Mouse (Mus musculus): ENCODE results near the gene Ndufa13.
"Not testable (repeated sequence)": the region's sequence is repeated elsewhere in the genome, so short reads cannot be mapped to it uniquely, and the experiment has no call there.

Gene Ndufa13

GRCm38 (mm10) chr8:69902163-69903062 is at the start of gene Ndufa13, which contains the start of the genes Tssk6 and Yjefn3:
Gene Ndufa13 (minus strand): TSS chr8:69902558.
Gene Tssk6 (plus strand): TSS chr8:69902184.
Gene Yjefn3 (minus strand): TSS chr8:69902712.
- DNase-seq (ENCODE audit: extremely low spot score, low spot score), result peak; percentile 64

GRCm38 (mm10) chr8:69950300-69950699 is 47.9 kb upstream of the Ndufa13 start:
- DNase-seq (ENCODE audit: extremely low spot score, low spot score), result no peak

GRCm38 (mm10) chr8:69942495-69942894 is 40.1 kb upstream of the Ndufa13 start:
- not testable (repeated sequence) for DNase-seq (ENCODE audit: extremely low spot score, low spot score)

- no peak for DNase-seq (ENCODE audit: extremely low spot score, low spot score)
Measured at GRCm38 (mm10) chr8:69940386-69940785, 38.0 kb upstream of the Ndufa13 start.

GRCm38 (mm10) chr8:69939633-69940032 is 37.3 kb upstream of the Ndufa13 start:
- DNase-seq (ENCODE audit: extremely low spot score, low spot score), result peak; percentile 27

- no peak for DNase-seq (ENCODE audit: extremely low spot score, low spot score)
Measured at GRCm38 (mm10) chr8:69938245-69938982, 36.1 kb upstream of the Ndufa13 start.

- no peak for DNase-seq (ENCODE audit: extremely low spot score, low spot score)
Measured at GRCm38 (mm10) chr8:69937466-69937865, 35.1 kb upstream of the Ndufa13 start.

GRCm38 (mm10) chr8:69936050-69936794 is 33.9 kb upstream of the Ndufa13 start:
- peak; percentile 26 for DNase-seq (ENCODE audit: extremely low spot score, low spot score)

GRCm38 (mm10) chr8:69935431-69935830 is 33.1 kb upstream of the Ndufa13 start:
- no peak for DNase-seq (ENCODE audit: extremely low spot score, low spot score)

GRCm38 (mm10) chr8:69934582-69934981 is 32.2 kb upstream of the Ndufa13 start:
- DNase-seq (ENCODE audit: extremely low spot score, low spot score), result no peak

GRCm38 (mm10) chr8:69933811-69934210 is 31.5 kb upstream of the Ndufa13 start:
- no peak for DNase-seq (ENCODE audit: extremely low spot score, low spot score)

- no peak for DNase-seq (ENCODE audit: extremely low spot score, low spot score)
Measured at GRCm38 (mm10) chr8:69926901-69927300, 24.5 kb upstream of the Ndufa13 start.

- DNase-seq (ENCODE audit: extremely low spot score, low spot score), result no peak
Measured at GRCm38 (mm10) chr8:69923986-69924385, 21.6 kb upstream of the Ndufa13 start.

GRCm38 (mm10) chr8:69921141-69921540 is 18.8 kb upstream of the Ndufa13 start:
- no peak for DNase-seq (ENCODE audit: extremely low spot score, low spot score)

GRCm38 (mm10) chr8:69919876-69920662 is 17.7 kb upstream of the Ndufa13 start:
- peak; percentile 64 for DNase-seq (ENCODE audit: extremely low spot score, low spot score)

GRCm38 (mm10) chr8:69919010-69919409 is 16.7 kb upstream of the Ndufa13 start:
- peak; percentile 75 for DNase-seq (ENCODE audit: extremely low spot score, low spot score)

- no peak for DNase-seq (ENCODE audit: extremely low spot score, low spot score)
Measured at GRCm38 (mm10) chr8:69918506-69918905, 16.1 kb upstream of the Ndufa13 start.

- no peak for DNase-seq (ENCODE audit: extremely low spot score, low spot score)
Measured at GRCm38 (mm10) chr8:69915748-69916147, 13.4 kb upstream of the Ndufa13 start.

GRCm38 (mm10) chr8:69914526-69914925 is 12.2 kb upstream of the Ndufa13 start:
- no peak for DNase-seq (ENCODE audit: extremely low spot score, low spot score)

GRCm38 (mm10) chr8:69912478-69913074 is 10.2 kb upstream of the Ndufa13 start:
- no peak for DNase-seq (ENCODE audit: extremely low spot score, low spot score)

All from neural tube, embryonic 10.5 days (tissue).